Mouse (Mus musculus) G1E (cell line): Measurements from ENCODE around the gene Sorbs2. TPM values are rescaled to one million over a fixed set of nuclear protein-coding genes. Genes with fewer than 3 reads are reported as not detected.

Experiments
- ATAC-seq: 2 replicates; pipeline ENCODE4 v1.8.0; 2016; ENCODE audit warnings: mild to moderate bottlenecking; ENCODE audit not compliant: insufficient number of reproducible peaks, poor library complexity, low FRiP score, severe bottlenecking; ENCODE audit errors: extremely low read depth
- DNase-seq: peaks from one replicate; pipeline ENCODE4 v3.0.0; 2012; ENCODE audit warnings: low spot score
- H3K27me3 ChIP-seq: 2 replicates; pipeline ENCODE4 v1.6.1; 2012; ENCODE audit warnings: mild to moderate bottlenecking, low read length, inconsistent platforms; ENCODE audit not compliant: insufficient read depth
- H3K36me3 ChIP-seq: replicated peaks from 2 replicates; pipeline ENCODE3; 2012; ENCODE audit warnings: mild to moderate bottlenecking, inconsistent platforms
- H3K4me1 ChIP-seq: 2 replicates; pipeline ENCODE4 v1.6.1; 2012; ENCODE audit warnings: low read depth, low read length, inconsistent platforms, mixed read lengths; ENCODE audit not compliant: insufficient read depth
- H3K4me3 ChIP-seq: 2 replicates; pipeline ENCODE4 v1.5.1; 2012; ENCODE audit warnings: low read depth, mild to moderate bottlenecking, inconsistent platforms, low read length, moderate library complexity, mixed read lengths
- H3K9me3 ChIP-seq: replicated peaks from 2 replicates; pipeline ENCODE4 v1.6.1; 2012; ENCODE audit warnings: inconsistent platforms
- CTCF ChIP-seq: IDR thresholded peaks from 2 replicates; pipeline ENCODE4 v1.5.1; 2012; ENCODE audit warnings: low read depth, low read length, inconsistent platforms, mixed read lengths
- GATA1 ChIP-seq: IDR thresholded peaks from 2 replicates; pipeline ENCODE4 v1.6.1; 2012; ENCODE audit warnings: borderline replicate concordance, low read length, inconsistent platforms, mixed read lengths
- GATA2 ChIP-seq: IDR thresholded peaks from 2 replicates; pipeline ENCODE4 v1.6.1; 2012; ENCODE audit warnings: low read depth, low read length, inconsistent platforms, borderline replicate concordance
- POLR2AphosphoS5 ChIP-seq: IDR thresholded peaks from 2 replicates; pipeline ENCODE4 v1.6.1; 2012; ENCODE audit warnings: low read depth, low read length, inconsistent platforms; ENCODE audit not compliant: insufficient replicate concordance
- TAL1 ChIP-seq: conservative IDR thresholded peaks from 2 replicates; pipeline ENCODE4 v1.6.1; 2012; ENCODE audit warnings: low read depth, low read length, inconsistent platforms, mixed read lengths
- polyA plus RNA-seq: library from polyadenylated mRNA; stranded (reverse); fragments of >175 nt; gene quantifications from 2 replicates; pipeline ENCODE4 v1.2.3, GENCODE M21; 2012
- total RNA-seq, 2 experiments: library from RNA; stranded (forward) in 1 of 2; stranded (reverse) in 1 of 2; fragments of 200-1000 nt in 1 of 2; fragments of >200 nt in 1 of 2; fragmentation: Nextera tagmentation in 1 of 2; gene quantifications; 2 replicates each; pipeline ENCODE4 v1.2.3; 2014 to 2017

Sorbs2 gene
- total and polyA plus RNA-seq, 3 experiments: 0.49 TPM; not detected in 2

DNA sequence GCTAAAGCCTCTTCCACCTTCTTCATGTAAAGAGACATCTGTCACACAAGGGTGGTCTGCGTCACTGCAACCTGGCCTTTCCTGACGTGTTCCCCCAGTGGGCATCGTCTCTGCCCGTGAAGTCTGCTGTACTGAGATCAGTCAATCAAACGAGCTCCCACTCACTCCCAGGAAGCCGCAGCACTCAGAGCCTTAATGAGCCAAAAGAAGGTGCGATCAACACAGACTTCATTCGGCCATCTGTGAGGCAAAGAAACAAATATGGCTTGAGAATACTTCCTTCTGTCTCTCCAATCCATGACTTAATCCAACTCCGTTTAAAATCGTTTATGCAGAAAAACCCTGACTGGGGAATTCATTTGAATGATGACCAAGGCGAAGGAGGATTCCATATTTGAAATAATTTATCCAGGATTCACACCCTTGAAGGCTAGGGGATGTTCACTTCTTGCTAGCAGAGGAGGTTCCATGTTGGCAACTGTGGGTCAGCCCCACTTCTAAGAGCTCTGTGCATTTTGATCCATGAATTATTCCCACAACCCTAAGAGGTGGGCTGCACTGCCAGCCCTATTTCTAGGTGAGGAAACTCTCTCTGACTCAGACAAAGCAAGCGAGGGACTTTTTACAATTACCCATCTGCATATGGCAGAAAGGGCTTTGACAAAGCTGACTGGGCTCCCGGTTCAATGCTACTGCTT lies 207.9 kb downstream of the Sorbs2 start:
- Histone ChIP-seq H3K4me3 (no peak overlapping the region), H3K27me3 (no peaks in the 10 kb centered on the region), H3K4me1 (no peaks in the 10 kb centered on the region), H3K36me3 (no peaks in the 10 kb centered on the region), H3K9me3 (no peaks in the 10 kb centered on the region)
- ATAC-seq (no peak), DNase-seq (no peak)
- no peak for TF ChIP-seq GATA1
- no peak for TF ChIP-seq TAL1
- no peak for TF ChIP-seq GATA2
- no peak for TF ChIP-seq POLR2AphosphoS5
- TF ChIP-seq CTCF: no peak

- no peak overlapping the region for H3K4me3 ChIP-seq
- H3K36me3 ChIP-seq: no peaks in the 10 kb centered on the region
- ATAC-seq (no peak), DNase-seq (no peak)
- H3K9me3 ChIP-seq: no peaks in the 10 kb centered on the region
- TF ChIP-seq CTCF: no peak
- TF ChIP-seq GATA2: no peak
- no peak for TF ChIP-seq POLR2AphosphoS5
- H3K4me1 ChIP-seq: no peaks in the 10 kb centered on the region
- H3K27me3 ChIP-seq: no peaks in the 10 kb centered on the region
Observed at GRCm38 (mm10) chr8:45719776-45720175, 212.2 kb downstream of the Sorbs2 start.

- DNase-seq: no peak
- no peaks in the 10 kb centered on the region for H3K36me3 ChIP-seq
- no peaks in the 10 kb centered on the region for H3K4me1 ChIP-seq
- TF ChIP-seq POLR2AphosphoS5: no peak
- H3K27me3 ChIP-seq: no peaks in the 10 kb centered on the region
- ATAC-seq: no peak
- no peak overlapping the region for H3K4me3 ChIP-seq
- H3K9me3 ChIP-seq: no peaks in the 10 kb centered on the region
Observed at GRCm38 (mm10) chr8:45724204-45724603, 216.6 kb downstream of the Sorbs2 start.

DNA sequence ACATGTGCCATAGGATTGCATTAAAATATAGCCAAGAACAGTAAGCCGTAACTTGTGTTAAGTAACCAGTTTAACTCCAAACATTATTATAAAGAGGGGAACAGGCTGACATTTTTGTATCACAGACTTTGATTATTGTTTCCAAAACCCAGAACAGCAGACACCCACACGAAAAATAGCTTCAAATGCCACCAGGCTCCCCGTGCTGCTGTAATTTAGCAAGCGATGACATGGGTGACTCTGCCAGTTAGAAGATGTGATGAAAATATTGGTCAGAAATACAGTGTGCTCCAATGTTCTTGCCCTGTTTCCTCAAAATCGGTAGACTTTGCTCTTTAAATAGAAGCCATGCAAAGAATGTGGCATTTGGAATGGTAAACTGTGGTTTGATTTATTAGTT lies 217.7 kb downstream of the Sorbs2 start:
- no peaks in the 10 kb centered on the region for H3K36me3 ChIP-seq
- DNase-seq: no peak
- no peaks in the 10 kb centered on the region for H3K27me3 ChIP-seq
- TF ChIP-seq TAL1 (no peak), CTCF (no peak), POLR2AphosphoS5 (no peak), GATA1 (no peak), GATA2 (no peak)
- no peak for ATAC-seq
- no peaks in the 10 kb centered on the region for H3K4me1 ChIP-seq
- H3K9me3 ChIP-seq: no peaks in the 10 kb centered on the region
- no peak overlapping the region for H3K4me3 ChIP-seq

GRCm38 (mm10) chr8:45729850-45730382 lies 222.3 kb downstream of the Sorbs2 start:
- DNase-seq (no peak), ATAC-seq (no peak)
- TF ChIP-seq TAL1 (no peak), GATA1 (no peak), POLR2AphosphoS5 (no peak), CTCF (no peak), GATA2 (no peak)
- no peaks in the 10 kb centered on the region for H3K4me1 ChIP-seq
- H3K4me3 ChIP-seq: no peak overlapping the region
- no peaks in the 10 kb centered on the region for H3K36me3 ChIP-seq
- no peaks in the 10 kb centered on the region for H3K27me3 ChIP-seq
- no peaks in the 10 kb centered on the region for H3K9me3 ChIP-seq

DNA sequence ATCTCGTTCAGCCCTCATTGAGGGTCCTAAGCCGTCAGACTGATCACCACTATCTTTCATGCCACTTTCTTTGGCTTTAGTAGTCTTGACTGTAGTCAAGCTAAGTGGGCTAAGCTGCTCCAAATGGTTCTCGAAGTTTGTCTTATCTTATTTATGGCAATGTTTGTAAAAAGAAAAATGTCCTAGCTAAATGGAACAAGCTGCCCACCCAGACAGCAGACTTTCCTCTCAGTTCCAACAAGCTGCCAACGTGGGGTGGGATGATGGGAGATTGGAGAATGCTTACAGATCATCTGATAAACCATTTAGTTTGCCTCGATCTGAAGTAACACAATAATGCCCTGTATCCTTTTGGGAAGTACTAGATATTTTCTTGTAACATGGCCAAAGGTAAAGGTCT lies 223.2 kb downstream of the Sorbs2 start:
- no peak for TF ChIP-seq POLR2AphosphoS5
- no peak for TF ChIP-seq CTCF
- no peak for TF ChIP-seq GATA1
- TF ChIP-seq GATA2: no peak
- ATAC-seq (no peak), DNase-seq (no peak)
- Histone ChIP-seq H3K36me3 (no peaks in the 10 kb centered on the region), H3K27me3 (no peaks in the 10 kb centered on the region), H3K4me3 (no peak overlapping the region), H3K4me1 (no peaks in the 10 kb centered on the region), H3K9me3 (no peaks in the 10 kb centered on the region)

DNA sequence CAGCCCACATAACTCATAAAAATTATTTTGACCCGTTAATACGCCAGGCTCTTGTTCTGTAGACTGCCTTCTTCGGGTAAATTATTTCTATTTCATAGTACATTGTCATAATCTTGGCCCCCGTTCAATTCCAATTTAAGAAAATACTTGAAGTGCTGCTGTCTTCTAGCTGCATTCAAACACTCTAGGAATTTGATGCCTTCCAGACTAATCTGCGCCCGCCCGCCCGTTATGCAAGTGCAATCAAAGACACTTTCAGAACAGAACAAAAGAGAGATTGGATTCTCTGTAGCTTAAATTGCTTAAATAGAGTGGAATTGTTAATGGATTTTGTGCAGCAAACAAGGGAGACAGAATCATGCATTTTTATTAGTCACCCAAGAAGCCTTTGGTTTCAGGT lies 226.5 kb downstream of the Sorbs2 start:
- H3K27me3 ChIP-seq: no peaks in the 10 kb centered on the region
- no peak for ATAC-seq
- H3K4me1 ChIP-seq: no peaks in the 10 kb centered on the region
- no peak for TF ChIP-seq CTCF
- no peak for TF ChIP-seq TAL1
- no peak for TF ChIP-seq GATA1
- no peak for TF ChIP-seq POLR2AphosphoS5
- no peak for TF ChIP-seq GATA2
- H3K9me3 ChIP-seq: no peaks in the 10 kb centered on the region
- DNase-seq: no peak
- no peak overlapping the region for H3K4me3 ChIP-seq
- H3K36me3 ChIP-seq: no peaks in the 10 kb centered on the region
